Mouse (Mus musculus) inflammation-experienced regulatory T-cells, adult 6 months (primary cell): ENCODE measurements at regions not wholly inside any gene's neighbourhood (a gene's known extent, or its start where the extent isn't known, plus 50 kb on each side); places are given as distances from the start of the nearest gene placed in this dataset.
"Not testable (repeated sequence)": the region's sequence is repeated elsewhere in the genome, so short reads cannot be mapped to it uniquely, and the experiment has no call there.

ENCODE experiments used
- ATAC-seq: one replicate; pipeline ENCODE4 v1.8.0; 2017

GRCm38 (mm10) chr8:113489436-113490107 lies 145.8 kb upstream of the Mon1b start:
- no peak for ATAC-seq

GRCm38 (mm10) chr8:113490891-113491290 lies 144.5 kb upstream of the Mon1b start:
- ATAC-seq = no peak

GRCm38 (mm10) chr8:113496896-113497295 lies 138.5 kb upstream of the Mon1b start:
- no peak for ATAC-seq

- no peak for ATAC-seq
Observed at GRCm38 (mm10) chr8:113502671-113503070, 132.7 kb upstream of the Mon1b start.

GRCm38 (mm10) chr8:113512856-113513255 lies 122.5 kb upstream of the Mon1b start:
- no peak for ATAC-seq

- ATAC-seq = no peak
Observed at GRCm38 (mm10) chr8:113513886-113514730, 121.3 kb upstream of the Mon1b start.

- not testable (repeated sequence) for ATAC-seq
Observed at GRCm38 (mm10) chr8:113514731-113515375, 120.5 kb upstream of the Mon1b start.

- ATAC-seq = no peak
Observed at GRCm38 (mm10) chr8:113516176-113516575, 119.2 kb upstream of the Mon1b start.

- no peak for ATAC-seq
Observed at GRCm38 (mm10) chr8:113517912-113518311, 117.5 kb upstream of the Mon1b start.

- no peak for ATAC-seq
Observed at GRCm38 (mm10) chr8:113523561-113523960, 111.8 kb upstream of the Mon1b start.

- no peak for ATAC-seq
Observed at GRCm38 (mm10) chr8:113531116-113531665, 104.2 kb upstream of the Mon1b start.

- no peak for ATAC-seq
Observed at GRCm38 (mm10) chr8:113532881-113533280, 102.5 kb upstream of the Mon1b start.

GRCm38 (mm10) chr8:113541437-113541836 lies 94.0 kb upstream of the Mon1b start:
- ATAC-seq = no peak

GRCm38 (mm10) chr8:113542082-113542481 lies 93.3 kb upstream of the Mon1b start:
- ATAC-seq = no peak

- ATAC-seq = no peak
Observed at GRCm38 (mm10) chr8:113542713-113543112, 92.7 kb upstream of the Mon1b start.

GRCm38 (mm10) chr8:113549200-113549599 lies 86.2 kb upstream of the Mon1b start:
- ATAC-seq = no peak

GRCm38 (mm10) chr8:113551454-113552273 lies 83.7 kb upstream of the Mon1b start:
- no peak for ATAC-seq

GRCm38 (mm10) chr8:113552826-113553225 lies 82.6 kb upstream of the Mon1b start:
- ATAC-seq = no peak

- ATAC-seq = no peak
Observed at GRCm38 (mm10) chr8:113554700-113555455, 80.5 kb upstream of the Mon1b start.

GRCm38 (mm10) chr8:113556994-113557393 lies 78.4 kb upstream of the Mon1b start:
- ATAC-seq = no peak

GRCm38 (mm10) chr8:113581098-113581497 lies 54.3 kb upstream of the Mon1b start:
- ATAC-seq = no peak

- ATAC-seq = no peak
Observed at GRCm38 (mm10) chr8:113581704-113582103, 53.7 kb upstream of the Mon1b start.
